Mouse (Mus musculus) intestine, embryonic 15.5 days (tissue): ENCODE results near the gene Pigs. TPM values are rescaled to one million over a fixed set of nuclear protein-coding genes. Genes with fewer than 3 reads are reported as not detected.
A peak's percentile ranks its signal among the peaks of the same experiment; 100 is the strongest.

Experiments used
- ATAC-seq: fragments of 200-750 bp; cut with Nextera tagmentation; 2 replicates; pipeline ENCODE4 v1.8.0; 2017; ENCODE audit warnings: moderate TSS enrichment, moderate library complexity
- H3K27ac ChIP-seq: fragments of 300-500 bp; sonication (generic); 2 replicates; pipeline ENCODE4 v1.5.1; 2015; ENCODE audit warnings: mild to moderate bottlenecking, inconsistent platforms
- H3K27me3 ChIP-seq: fragments of 300-500 bp; sonication (generic); replicated peaks from 2 replicates; pipeline ENCODE4 v1.6.1; 2015; ENCODE audit warnings: inconsistent platforms
- H3K36me3 ChIP-seq: fragments of 300-500 bp; sonication (generic); 2 replicates; pipeline ENCODE4 v1.6.1; 2015; ENCODE audit warnings: inconsistent platforms
- H3K4me1 ChIP-seq: fragments of 300-500 bp; sonication (generic); replicated peaks from 2 replicates; pipeline ENCODE4 v1.6.1; 2015; ENCODE audit warnings: inconsistent platforms
- H3K4me2 ChIP-seq: fragments of 300-500 bp; sonication (generic); replicated peaks from 2 replicates; pipeline ENCODE4 v1.6.1; 2015; ENCODE audit warnings: mild to moderate bottlenecking, inconsistent platforms
- H3K4me3 ChIP-seq: fragments of 300-500 bp; sonication (generic); replicated peaks from 2 replicates; pipeline ENCODE4 v1.5.1; 2015; ENCODE audit warnings: inconsistent platforms
- H3K9ac ChIP-seq: fragments of 300-500 bp; sonication (generic); 2 replicates; pipeline ENCODE4 v1.6.1; 2015; ENCODE audit warnings: inconsistent platforms
- H3K9me3 ChIP-seq: fragments of 300-500 bp; sonication (generic); 2 replicates; pipeline ENCODE4 v1.6.1; 2016; ENCODE audit warnings: inconsistent platforms
- WGBS: fragments of 180-500 bp; shearing (Covaris S2); methylation state at CpG from one replicate; pipeline ENCODE4 v1.1.7; 2015; 5-methylcytosine and 5-hydroxymethylcytosine counted together
- polyA plus RNA-seq: library from polyadenylated mRNA; unstranded; fragments of >200 nt; fragmentation: Nextera tagmentation; extraction: Ambion mirVana; gene quantifications from 2 replicates; pipeline ENCODE4 v1.2.1, GENCODE M21; 2015

Pigs gene
- 78.6 and 85.0 TPM in 2 replicates for polyA plus RNA-seq

DNA sequence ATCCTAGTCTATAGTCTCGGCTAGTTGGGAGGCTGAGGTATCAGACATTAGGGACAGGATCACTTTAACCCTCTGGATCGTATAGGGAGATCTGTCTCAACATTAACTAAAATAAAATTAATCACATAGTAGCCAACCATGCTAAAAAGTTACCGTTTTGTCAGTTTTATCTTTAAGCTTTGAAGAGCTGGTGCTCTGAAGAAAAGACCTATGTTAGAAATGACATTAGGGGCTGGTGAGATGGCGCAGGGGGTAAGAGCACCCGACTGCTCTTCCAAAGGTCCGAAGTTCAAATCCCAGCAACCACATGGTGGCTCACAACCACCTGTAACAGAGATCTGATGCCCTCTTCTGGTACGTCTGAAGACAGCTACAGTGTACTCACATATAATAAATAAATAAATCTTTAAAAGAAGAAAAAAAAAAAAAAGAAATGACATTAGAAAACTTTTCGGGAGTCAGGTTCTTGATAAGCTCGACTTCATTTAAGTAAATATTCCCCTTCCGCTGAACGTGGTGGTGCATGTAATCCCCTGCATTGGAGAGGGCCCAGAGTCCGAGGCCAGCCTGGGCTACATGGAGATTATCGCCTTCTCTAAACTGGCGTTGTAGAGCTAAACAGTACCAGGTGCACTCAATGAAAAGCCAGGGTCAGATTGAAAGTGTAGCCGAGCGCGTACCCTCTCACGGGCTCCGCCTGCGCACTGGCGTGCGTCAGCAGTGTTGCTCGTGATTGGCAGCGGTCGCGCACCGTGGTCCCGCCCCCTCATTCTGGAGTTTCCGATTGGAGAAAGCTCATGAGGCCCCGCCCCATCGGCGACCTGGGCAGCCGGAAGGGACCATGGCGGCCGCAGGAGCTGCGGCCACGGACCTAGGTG, at the start of gene Pigs:
TSS of gene Pigs (plus strand) at position 782 of the 878 bp plus-strand sequence.
- Histone ChIP-seq H3K27ac (peak within 1 kb of the TSS; percentile 77; the same call in 1 of the 2 replicates), H3K4me3 (peak within 1 kb of the TSS; percentile 94), H3K4me1 (peaks cover 14% of the 10 kb centered on the region), H3K9me3 (no peaks in the 10 kb centered on the region), H3K9ac (peak within 1 kb of the TSS; percentile 85), H3K36me3 (no peaks in the 10 kb centered on the region), H3K4me2 (peak within 1 kb of the TSS; percentile 93), H3K27me3 (no peaks in the 10 kb centered on the region)
- peak; percentile 99 for ATAC-seq
- 10% methylated on average over 37 of the region's 37 CpGs for WGBS

DNA sequence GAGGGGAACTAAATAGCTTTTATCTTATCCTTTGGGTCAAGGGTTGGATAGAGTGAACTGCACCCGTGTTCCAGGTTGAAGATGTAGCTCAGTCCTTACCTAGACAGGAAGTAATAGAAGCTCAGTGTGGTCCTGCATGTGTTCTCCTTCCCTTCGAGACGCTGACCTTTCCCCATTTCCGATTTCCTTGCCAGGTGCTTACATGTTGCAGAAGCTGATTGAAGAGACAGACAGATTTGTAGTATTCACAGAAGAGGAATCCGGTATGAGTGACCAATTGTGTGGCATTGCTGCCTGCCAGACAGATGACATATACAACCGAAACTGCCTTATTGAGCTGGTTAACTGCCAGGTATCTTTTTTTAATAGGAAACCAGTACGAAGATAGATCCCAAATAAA, 49.4 kb upstream of the Pigs start:
- Histone ChIP-seq H3K9ac (no peak overlapping the region), H3K27me3 (no peaks in the 10 kb centered on the region), H3K27ac (no peak overlapping the region), H3K4me1 (no peaks in the 10 kb centered on the region), H3K36me3 (peaks cover 59% of the 10 kb centered on the region), H3K9me3 (no peaks in the 10 kb centered on the region), H3K4me3 (no peak overlapping the region), H3K4me2 (no peak overlapping the region)
- WGBS, result 79% methylated on average over 7 of the region's 7 CpGs
- ATAC-seq, result no peak

DNA sequence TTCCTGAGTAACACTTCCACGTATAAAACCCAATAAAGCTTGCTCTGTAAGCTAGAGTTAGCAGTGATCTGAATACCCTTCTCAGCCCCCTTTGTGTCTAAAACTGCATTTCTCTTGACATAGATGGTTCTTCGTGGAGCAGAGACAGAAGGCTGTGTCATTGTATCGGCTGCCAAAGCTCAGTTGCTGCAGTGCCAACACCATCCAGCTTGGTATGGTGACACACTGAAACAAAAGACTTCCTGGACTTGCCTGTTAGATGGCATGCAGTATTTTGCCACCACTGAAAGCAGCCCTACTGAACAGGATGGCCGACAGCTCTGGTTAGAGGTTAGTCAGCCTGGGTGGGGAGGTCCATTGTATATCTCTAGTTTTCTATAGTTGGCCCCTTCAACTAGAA, 48.6 kb upstream of the Pigs start:
- ATAC-seq, result no peak
- no peak overlapping the region for H3K27ac ChIP-seq
- H3K9ac ChIP-seq, result no peak overlapping the region
- no peak overlapping the region for H3K4me3 ChIP-seq
- H3K4me2 ChIP-seq, result no peak overlapping the region
- H3K9me3 ChIP-seq, result no peaks in the 10 kb centered on the region
- no peaks in the 10 kb centered on the region for H3K4me1 ChIP-seq
- peaks cover 57% of the 10 kb centered on the region for H3K36me3 ChIP-seq
- 90% methylated on average over 4 of the region's 4 CpGs for WGBS
- no peaks in the 10 kb centered on the region for H3K27me3 ChIP-seq

DNA sequence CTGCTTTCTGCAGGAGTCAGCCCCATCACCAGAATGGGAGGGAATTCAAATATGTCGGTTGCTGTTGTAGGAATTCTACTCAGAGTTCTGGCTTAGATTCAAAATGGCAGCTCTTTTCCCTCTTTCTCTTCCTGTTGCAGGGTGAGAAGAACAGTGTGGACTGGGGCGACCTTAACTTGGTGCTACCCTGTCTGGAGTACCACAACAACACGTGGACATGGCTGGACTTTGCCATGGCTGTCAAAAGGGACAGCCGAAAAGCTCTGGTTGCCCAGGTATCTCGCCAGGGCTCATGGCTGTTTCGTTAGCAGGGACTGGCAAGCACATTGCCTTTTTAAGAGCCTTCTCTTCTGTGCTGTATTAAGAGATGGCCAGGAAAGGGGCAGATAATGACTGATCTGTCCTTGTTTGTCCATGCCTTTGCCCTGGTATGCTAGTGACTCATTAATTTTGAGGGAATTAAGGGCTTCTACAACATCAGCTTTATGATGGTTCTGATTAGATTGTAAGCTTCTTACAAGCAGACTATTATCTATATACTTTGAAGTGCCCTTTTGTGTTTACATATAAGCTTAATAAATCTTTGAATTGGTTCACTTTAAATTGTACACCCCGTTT, 39.0 kb upstream of the Pigs start:
- WGBS, result 71% methylated on average over 7 of the region's 7 CpGs
- peaks cover 43% of the 10 kb centered on the region for H3K36me3 ChIP-seq

DNA sequence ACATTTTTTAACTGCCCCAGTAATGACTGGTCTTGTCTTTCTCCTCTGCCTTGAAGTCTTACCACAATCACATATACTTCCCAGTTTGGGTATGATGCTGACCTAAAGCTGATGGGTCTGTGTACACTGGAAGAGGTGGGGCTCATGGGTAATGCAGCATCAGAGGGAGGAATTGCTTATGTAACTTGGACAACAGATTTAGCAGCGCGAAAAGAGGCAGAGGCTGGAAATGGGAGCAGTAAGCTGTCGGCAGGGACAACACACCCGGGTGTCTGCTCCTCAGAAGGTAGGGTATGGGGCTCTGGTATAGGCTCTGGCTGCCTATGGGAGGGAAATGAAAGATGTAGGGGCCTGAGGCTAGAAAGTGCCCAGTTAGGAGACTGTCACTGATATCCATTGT, 37.6 kb upstream of the Pigs start, which contains the start of gene BC030499:
TSS of gene BC030499 (plus strand) at position 188 of the 400 bp plus-strand sequence.
- H3K9ac ChIP-seq, result no peak within 1 kb of the TSS
- WGBS, result 89% methylated on average over 4 of the region's 4 CpGs
- H3K27ac ChIP-seq, result no peak within 1 kb of the TSS
- no peaks in the 10 kb centered on the region for H3K27me3 ChIP-seq
- no peak for ATAC-seq
- no peaks in the 10 kb centered on the region for H3K9me3 ChIP-seq
- H3K4me2 ChIP-seq, result no peak within 1 kb of the TSS
- H3K4me3 ChIP-seq, result no peak within 1 kb of the TSS
- no peaks in the 10 kb centered on the region for H3K4me1 ChIP-seq
- H3K36me3 ChIP-seq, result peaks cover 32% of the 10 kb centered on the region

More for the DNA sequence above, 39.0 kb upstream of the Pigs start:
- no peak overlapping the region for H3K4me2 ChIP-seq
- no peak overlapping the region for H3K9ac ChIP-seq
- no peak overlapping the region for H3K4me3 ChIP-seq
- H3K27me3 ChIP-seq, result no peaks in the 10 kb centered on the region
- no peak overlapping the region for H3K27ac ChIP-seq
- no peaks in the 10 kb centered on the region for H3K9me3 ChIP-seq
- no peaks in the 10 kb centered on the region for H3K4me1 ChIP-seq
- ATAC-seq, result peak; percentile 55; the same call in 1 of the 2 replicates

DNA sequence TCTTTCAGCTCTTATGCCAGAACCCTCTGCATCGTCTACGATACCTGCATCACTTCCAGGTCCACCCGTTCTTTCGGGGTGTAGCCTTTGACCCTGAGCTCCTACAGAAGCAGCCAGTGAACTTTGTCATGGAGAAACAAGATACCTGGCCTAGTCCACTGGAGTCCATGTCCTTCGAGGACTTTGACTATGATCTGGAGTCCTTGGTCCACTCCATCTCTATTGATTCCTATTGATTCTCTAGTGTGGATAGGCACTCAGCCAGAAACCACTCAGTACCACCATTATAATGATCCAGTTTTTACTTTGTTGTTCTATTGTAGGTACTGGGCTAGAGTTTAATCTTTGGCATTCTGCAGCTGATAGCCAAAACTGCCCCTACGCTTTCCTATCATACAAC, 33.6 kb upstream of the Pigs start:
- no peak for ATAC-seq
- H3K4me1 ChIP-seq, result no peaks in the 10 kb centered on the region
- no peak overlapping the region for H3K4me3 ChIP-seq
- no peak overlapping the region for H3K4me2 ChIP-seq
- H3K27ac ChIP-seq, result no peak overlapping the region
- peaks cover 7% of the 10 kb centered on the region for H3K36me3 ChIP-seq
- H3K27me3 ChIP-seq, result no peaks in the 10 kb centered on the region
- WGBS, result 91% methylated on average over 6 of the region's 6 CpGs
- no peak overlapping the region for H3K9ac ChIP-seq
- no peaks in the 10 kb centered on the region for H3K9me3 ChIP-seq

DNA sequence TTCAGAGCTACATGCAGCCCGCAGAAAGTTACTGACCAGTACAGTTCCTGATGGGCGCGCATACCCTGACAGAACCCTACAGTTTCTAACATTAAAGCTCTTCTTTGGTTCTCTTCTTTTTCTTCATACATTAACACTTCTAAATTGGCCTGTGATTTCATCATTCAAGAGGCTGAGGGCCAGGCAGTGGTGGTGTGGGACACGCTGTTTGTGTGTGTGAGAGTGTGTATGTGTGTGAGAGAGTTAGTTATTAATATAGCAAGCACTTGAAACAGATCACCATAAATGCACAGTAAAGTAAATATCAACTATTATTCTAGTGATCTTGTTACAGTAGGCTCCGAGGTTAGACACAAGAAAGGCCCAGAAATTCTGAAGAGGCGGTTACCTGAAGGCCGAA, 27.3 kb upstream of the Pigs start:
- Histone ChIP-seq H3K27ac (peak overlapping the region; percentile 51; the same call in 1 of the 2 replicates), H3K4me3 (peak overlapping the region; percentile 75), H3K9ac (peak overlapping the region; percentile 54), H3K4me1 (no peaks in the 10 kb centered on the region; the same call in 1 of the 2 replicates), H3K9me3 (no peaks in the 10 kb centered on the region), H3K36me3 (peaks cover 13% of the 10 kb centered on the region), H3K4me2 (peak overlapping the region; percentile 81), H3K27me3 (no peaks in the 10 kb centered on the region)
- WGBS, result 63% methylated on average over 7 of the region's 7 CpGs
- ATAC-seq, result peak; percentile 26

DNA sequence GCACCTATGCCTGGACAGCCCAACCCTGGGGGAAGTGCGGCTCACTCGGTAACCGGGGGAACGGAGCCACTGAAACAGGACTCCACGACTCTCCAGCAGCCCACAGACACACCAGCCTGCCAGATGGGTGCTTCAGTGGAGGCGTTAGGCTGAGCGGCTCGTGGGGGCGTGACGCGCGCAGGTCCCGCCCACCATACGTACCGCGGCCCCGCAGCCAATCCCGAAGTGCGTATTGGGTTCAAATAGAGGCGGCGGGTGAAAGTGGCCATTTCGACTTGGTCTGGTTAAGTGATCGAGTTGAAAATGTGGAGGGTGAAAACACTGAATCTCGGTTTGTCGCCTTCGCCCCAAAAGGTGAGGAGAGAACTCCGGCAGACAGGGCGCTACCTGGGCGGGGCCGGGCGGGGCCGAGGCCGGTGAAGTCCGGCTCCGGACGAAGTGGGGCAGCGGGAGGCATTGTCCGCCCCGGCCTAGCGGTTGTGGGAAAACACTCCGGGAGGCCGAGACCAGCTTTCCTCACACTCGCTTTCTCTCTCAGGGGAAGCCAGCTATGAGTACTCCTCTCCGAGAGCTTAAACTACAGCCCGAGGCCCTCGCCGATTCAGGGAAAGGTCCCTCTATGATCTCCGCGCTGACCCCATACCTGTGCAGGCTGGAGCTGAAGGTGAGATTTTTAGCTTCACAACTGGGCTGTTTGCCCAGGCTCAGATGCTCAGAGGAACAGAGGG, 26.7 kb upstream of the Pigs start, which contains the start of gene Spag5:
TSS of gene Spag5 (plus strand) at position 173 of the 728 bp plus-strand sequence.
- H3K9me3 ChIP-seq, result no peaks in the 10 kb centered on the region
- H3K4me3 ChIP-seq, result peak within 1 kb of the TSS; percentile 75
- peak within 1 kb of the TSS; percentile 51 for H3K27ac ChIP-seq
- peak; percentile 100 for ATAC-seq
- under 1% methylated on average over 49 of the region's 49 CpGs for WGBS
- peak within 1 kb of the TSS; percentile 81 for H3K4me2 ChIP-seq
- no peaks in the 10 kb centered on the region for H3K27me3 ChIP-seq
- peaks cover 13% of the 10 kb centered on the region for H3K36me3 ChIP-seq
- H3K4me1 ChIP-seq, result no peaks in the 10 kb centered on the region; the same call in 1 of the 2 replicates
- peak within 1 kb of the TSS; percentile 70 for H3K9ac ChIP-seq

DNA sequence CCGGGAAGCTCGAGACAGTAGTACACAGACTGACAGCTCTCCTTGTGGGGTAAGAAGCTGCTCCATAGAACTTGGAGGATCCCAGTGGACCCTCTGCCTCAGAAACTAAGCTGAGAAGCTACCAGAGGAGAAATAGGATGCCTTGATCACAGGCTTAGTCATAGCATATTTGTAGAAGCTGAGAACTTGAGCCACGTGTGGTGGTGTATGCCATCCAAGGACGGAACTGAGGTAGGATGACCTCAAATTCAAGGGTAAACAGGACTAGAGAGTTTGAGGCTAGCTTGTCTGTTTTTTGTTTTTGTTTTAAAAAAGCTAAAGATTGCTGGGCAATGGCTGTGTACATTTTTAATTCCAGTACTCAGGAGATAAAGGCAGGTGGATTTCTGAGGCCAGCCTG, 22.9 kb upstream of the Pigs start:
- H3K27ac ChIP-seq, result no peak overlapping the region
- no peak overlapping the region for H3K4me2 ChIP-seq
- H3K4me1 ChIP-seq, result peaks cover 2% of the 10 kb centered on the region; the same call in 1 of the 2 replicates
- H3K9me3 ChIP-seq, result no peaks in the 10 kb centered on the region
- WGBS, result 90% methylated on average over 4 of the region's 4 CpGs
- H3K27me3 ChIP-seq, result no peaks in the 10 kb centered on the region
- H3K36me3 ChIP-seq, result peaks cover 20% of the 10 kb centered on the region
- no peak for ATAC-seq
- H3K4me3 ChIP-seq, result no peak overlapping the region
- H3K9ac ChIP-seq, result no peak overlapping the region

DNA sequence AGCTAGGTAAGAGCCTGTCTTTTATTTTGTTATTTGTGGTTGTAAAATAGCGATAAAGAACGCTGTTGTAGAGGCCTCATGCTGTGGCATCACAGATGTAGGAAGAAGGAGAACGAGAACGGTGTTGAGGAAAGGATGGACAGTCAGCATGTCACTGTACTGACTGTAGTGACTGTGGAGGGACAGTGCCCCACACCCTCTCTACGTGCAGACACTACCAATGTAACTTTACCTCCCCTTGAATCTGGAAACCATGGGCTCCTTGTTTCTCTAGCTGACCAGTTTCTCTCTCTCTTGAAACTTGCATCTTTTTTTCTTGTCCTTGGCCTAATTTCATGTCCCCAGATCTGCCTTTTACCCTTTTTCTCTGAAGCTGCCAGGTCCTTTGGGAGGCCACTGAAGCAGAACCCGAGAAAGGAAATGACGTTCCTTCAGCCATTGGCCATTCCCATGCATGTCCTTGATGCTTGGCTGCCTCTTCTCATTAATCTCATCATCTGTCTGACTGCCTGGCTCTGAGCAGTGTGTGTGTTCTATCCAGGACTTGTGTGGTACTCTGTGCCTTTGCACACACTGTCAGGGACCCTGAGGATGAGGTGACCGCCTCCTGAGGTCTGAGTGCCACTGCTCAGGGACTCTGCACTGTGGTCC, 17.2 kb upstream of the Pigs start:
- no peak overlapping the region for H3K4me3 ChIP-seq
- no peak overlapping the region for H3K4me2 ChIP-seq
- H3K27me3 ChIP-seq, result no peaks in the 10 kb centered on the region
- H3K9me3 ChIP-seq, result no peaks in the 10 kb centered on the region
- no peak for ATAC-seq
- 0 out of 2 replicates have a peak, but pooled peaks cover 2% of the 10 kb centered on the region for H3K4me1 ChIP-seq
- WGBS, result 92% methylated on average over 8 of the region's 8 CpGs
- H3K27ac ChIP-seq, result no peak overlapping the region
- peaks cover 35% of the 10 kb centered on the region for H3K36me3 ChIP-seq
- H3K9ac ChIP-seq, result no peak overlapping the region

DNA sequence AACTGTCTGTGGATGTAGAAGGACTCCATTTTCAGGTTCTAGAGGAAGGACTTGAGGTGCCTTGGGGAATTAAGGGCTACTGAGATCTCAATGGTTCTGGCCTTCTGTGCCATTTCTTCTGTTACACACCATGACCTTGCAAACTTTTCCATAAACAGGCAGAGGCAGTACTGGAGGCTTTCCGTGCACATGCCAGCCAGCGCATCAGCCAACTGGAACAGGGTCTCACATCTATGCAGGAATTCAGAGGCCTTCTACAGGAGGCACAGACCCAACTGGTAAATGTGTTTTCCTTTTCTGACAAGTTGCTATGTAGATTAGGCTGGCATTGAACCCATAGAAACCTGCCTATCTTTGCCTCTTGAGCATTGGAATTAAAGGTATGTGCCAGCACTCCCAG, 14.6 kb upstream of the Pigs start:
- Histone ChIP-seq H3K36me3 (peaks cover 46% of the 10 kb centered on the region), H3K4me3 (no peak overlapping the region), H3K4me2 (no peak overlapping the region), H3K27ac (no peak overlapping the region), H3K4me1 (no peaks in the 10 kb centered on the region), H3K9ac (no peak overlapping the region), H3K9me3 (no peaks in the 10 kb centered on the region), H3K27me3 (no peaks in the 10 kb centered on the region)
- ATAC-seq, result no peak
- WGBS, result 98% methylated on average over 2 of the region's 2 CpGs
